Mouse (Mus musculus) ES-E14 (cell line): ENCODE data around the gene Foxp1. TPM values are rescaled to one million over a fixed set of nuclear protein-coding genes. Genes with fewer than 3 reads are reported as not detected.

Source experiments
- DNase-seq: peaks from one replicate; pipeline ENCODE4 v3.0.0-alpha.2; 2013; ENCODE audit warnings: low read depth, low spot score
- H3K27ac ChIP-seq: 2 replicates; pipeline ENCODE4 v1.5.1; 2012; ENCODE audit warnings: low read depth, mild to moderate bottlenecking, low read length, moderate library complexity, mixed read lengths; ENCODE audit not compliant: poor library complexity, insufficient read depth, severe bottlenecking
- H3K36me3 ChIP-seq: 2 replicates; pipeline ENCODE4 v1.6.1; 2012; ENCODE audit warnings: mild to moderate bottlenecking, low read length, moderate library complexity, mixed read lengths; ENCODE audit not compliant: control insufficient read depth, poor library complexity, insufficient read depth, severe bottlenecking
- H3K4me1 ChIP-seq, 2 experiments: fragments of 150-350 bp in 1 of 2; sonication (generic) in 1 of 2; 2 replicates each; pipeline ENCODE4 v1.6.1; 2012; ENCODE audit warnings: low read length in 2 of 2, mild to moderate bottlenecking in 1 of 2, mixed read lengths in 1 of 2; ENCODE audit not compliant: control insufficient read depth in 2 of 2, insufficient read depth in 2 of 2, poor library complexity in 1 of 2
- H3K4me3 ChIP-seq, 2 experiments: fragments of 150-350 bp in 1 of 2; sonication (generic) in 1 of 2; 2 replicates each; pipeline ENCODE4 v1.5.1; 2012; ENCODE audit warnings: low read length in 2 of 2, low read depth in 1 of 2, mild to moderate bottlenecking in 1 of 2, mixed read lengths in 1 of 2; ENCODE audit not compliant: insufficient read depth in 1 of 2, poor library complexity in 1 of 2, severe bottlenecking in 1 of 2
- H3K9ac ChIP-seq: 2 replicates; pipeline ENCODE4 v1.6.1; 2012; ENCODE audit warnings: low read depth, mild to moderate bottlenecking, low read length, mixed read lengths; ENCODE audit not compliant: poor library complexity, insufficient read depth, severe bottlenecking
- H3K9me3 ChIP-seq: fragments of 150-350 bp; sonication (generic); 2 replicates; pipeline ENCODE4 v1.6.1; 2012; ENCODE audit warnings: low read depth, mild to moderate bottlenecking, low read length; ENCODE audit not compliant: control insufficient read depth, insufficient read depth
- CHD2 ChIP-seq: IDR thresholded peaks from 2 replicates; pipeline ENCODE4 v1.6.1; 2014; ENCODE audit warnings: mild to moderate bottlenecking, low read depth, low read length, inconsistent platforms
- HCFC1 ChIP-seq: IDR thresholded peaks from 2 replicates; pipeline ENCODE4 v1.6.1; 2012; ENCODE audit warnings: low read length, inconsistent platforms, borderline replicate concordance; ENCODE audit not compliant: insufficient read depth
- MAFK ChIP-seq: IDR thresholded peaks from 2 replicates; pipeline ENCODE4 v1.6.1; 2014; ENCODE audit warnings: mild to moderate bottlenecking, low read depth, low read length, inconsistent platforms; ENCODE audit not compliant: insufficient read depth
- ZC3H11A ChIP-seq: IDR thresholded peaks from 2 replicates; pipeline ENCODE4 v1.6.1; 2012; ENCODE audit warnings: low read depth, mild to moderate bottlenecking, inconsistent platforms, low read length, borderline replicate concordance
- ZNF384 ChIP-seq: IDR thresholded peaks from 2 replicates; pipeline ENCODE4 v1.6.1; 2012; ENCODE audit warnings: low read depth, low read length, inconsistent platforms
- in situ Hi-C, 2 experiments: fragments of 600-800 bp; cut with MboI; formaldehyde crosslinking; loops; one replicate each; pipeline ENCODE4 v1.15.1; 2025; ENCODE audit warnings: low sequenced_read_pairs in 2 of 2, inconsistent platforms in 1 of 2; ENCODE audit not compliant: unreplicated experiment in 2 of 2
- total RNA-seq: library from RNA; depleted of rRNA; stranded (reverse); fragments of 300-350 nt; gene quantifications from 2 replicates; pipeline ENCODE4 v1.2.3, GENCODE M21; 2012

Gene Foxp1
- total RNA-seq, 1 experiment = 70.0 TPM

DNA sequence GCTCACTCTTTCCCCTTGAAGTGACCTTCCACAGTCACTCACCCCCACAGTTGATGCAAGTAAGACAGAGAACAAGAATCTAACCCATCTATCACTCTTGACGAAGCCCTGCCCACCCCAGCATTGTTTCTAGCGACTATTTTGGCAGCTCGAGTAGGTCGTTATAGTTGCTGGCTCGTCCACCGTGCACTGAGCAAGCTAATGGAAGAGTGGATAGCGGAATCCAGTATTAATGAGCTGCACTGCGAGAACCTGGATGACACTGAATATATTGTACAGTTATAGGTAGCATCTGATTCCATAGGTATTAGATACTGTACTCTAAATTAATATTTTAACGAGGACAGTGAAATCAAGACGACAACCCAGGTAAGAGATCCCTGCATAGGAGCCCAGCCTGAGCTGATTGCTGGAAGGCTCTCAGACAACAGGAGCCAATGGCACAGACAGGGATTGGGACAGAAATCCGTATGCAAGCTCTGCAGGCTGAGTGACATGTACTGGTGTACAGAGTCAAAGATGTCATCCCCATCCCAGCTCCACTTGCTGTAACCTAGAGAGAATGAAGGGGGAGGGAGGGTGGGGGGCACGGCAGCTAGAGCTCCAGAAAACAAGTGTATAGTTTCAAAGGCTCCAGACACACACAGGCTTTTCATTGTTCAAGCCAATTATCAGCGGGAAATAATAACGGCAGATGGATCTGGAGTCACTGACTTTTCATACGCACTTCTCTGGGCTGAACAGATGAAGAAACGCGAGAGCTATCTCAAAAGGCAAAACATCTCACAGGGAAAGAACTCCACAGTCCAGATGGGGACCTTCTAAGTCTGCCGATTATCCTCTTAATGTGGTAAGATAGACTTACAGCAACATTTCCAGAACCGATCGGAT lies 254.1 kb downstream of the Foxp1 start:
- H3K36me3 ChIP-seq = no peaks in the 10 kb centered on the region
- H3K9me3 ChIP-seq = no peaks in the 10 kb centered on the region
- TF ChIP-seq HCFC1 (no peak), ZC3H11A (no peak), ZNF384 (no peak), CHD2 (no peak), MAFK (no peak)
- in situ Hi-C loops = no loop called here
- no peak for DNase-seq
- peaks cover 5 to 10% of the 10 kb centered on the region in 2 experiments; a peak in 1 of 4 replicates for H3K4me1 ChIP-seq
- no peak overlapping the region for H3K9ac ChIP-seq
- no peak overlapping the region for H3K4me3 ChIP-seq
- no peak overlapping the region for H3K27ac ChIP-seq

DNA sequence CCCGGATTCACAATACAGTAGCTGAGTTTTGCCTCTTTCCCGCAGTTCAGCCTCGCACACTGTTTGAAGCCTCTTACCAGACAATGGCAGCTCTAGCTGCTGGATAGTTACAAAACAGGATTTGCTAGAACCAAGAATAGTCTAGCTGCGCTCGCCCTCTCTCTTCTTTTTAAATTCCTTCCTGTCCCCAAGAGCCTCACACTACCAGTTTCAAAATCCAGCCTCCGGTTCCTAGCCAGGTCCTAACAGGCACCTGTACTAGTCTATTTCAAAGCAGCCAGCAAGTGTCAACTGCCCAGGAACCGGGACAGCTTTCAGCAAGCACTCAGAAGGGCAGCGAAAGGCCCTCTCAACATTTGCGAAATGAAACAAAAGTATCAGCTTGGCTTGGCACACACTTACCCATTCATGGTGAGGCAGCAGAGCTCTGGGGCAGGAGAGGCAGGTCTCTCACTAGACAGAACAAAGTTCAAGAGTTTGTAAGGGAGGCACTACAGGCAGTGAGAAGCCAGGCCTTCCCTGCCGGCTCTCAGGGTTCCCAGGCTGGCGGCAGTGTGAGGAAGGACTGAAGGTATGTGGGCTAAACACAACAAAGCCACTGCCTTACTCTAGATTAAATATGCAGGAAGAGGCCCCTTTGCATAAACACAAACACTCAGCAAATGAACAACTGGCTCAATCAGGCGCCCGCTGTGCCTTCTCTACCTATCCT lies 256.4 kb downstream of the Foxp1 start:
- Histone ChIP-seq H3K36me3 (no peaks in the 10 kb centered on the region), H3K27ac (no peak overlapping the region), H3K4me1 (peaks cover 7 to 10% of the 10 kb centered on the region in 2 experiments; a peak in 1 of 4 replicates), H3K9ac (no peak overlapping the region), H3K4me3 (no peak overlapping the region), H3K9me3 (no peaks in the 10 kb centered on the region)
- TF ChIP-seq MAFK (no peak), CHD2 (no peak), ZC3H11A (no peak), HCFC1 (no peak), ZNF384 (no peak)
- in situ Hi-C loops = no loop called here
- peak; percentile 19 for DNase-seq

DNA sequence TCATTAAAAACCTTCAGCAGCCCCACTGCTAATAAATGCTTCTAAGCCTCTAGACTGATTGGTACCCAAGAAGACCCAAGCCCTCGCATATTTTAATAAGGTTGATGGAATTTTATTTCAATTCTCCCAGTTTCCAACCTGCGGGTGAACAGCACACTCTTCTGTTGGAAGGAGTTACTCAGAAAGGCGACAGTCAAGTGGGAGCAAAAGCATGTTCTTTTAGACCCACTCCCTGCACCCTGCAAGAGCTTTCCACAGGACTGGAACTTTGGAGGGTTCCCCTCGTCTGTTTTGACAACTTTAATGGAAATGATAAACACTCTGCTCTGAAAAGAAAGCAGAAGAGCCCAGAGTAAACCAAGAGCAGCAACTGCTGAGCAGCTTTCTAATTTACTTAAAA lies 257.3 kb downstream of the Foxp1 start:
- H3K27ac ChIP-seq = no peak overlapping the region
- TF ChIP-seq HCFC1 (no peak), CHD2 (no peak), ZC3H11A (no peak), ZNF384 (no peak), MAFK (no peak)
- in situ Hi-C loops = no loop called here

DNA sequence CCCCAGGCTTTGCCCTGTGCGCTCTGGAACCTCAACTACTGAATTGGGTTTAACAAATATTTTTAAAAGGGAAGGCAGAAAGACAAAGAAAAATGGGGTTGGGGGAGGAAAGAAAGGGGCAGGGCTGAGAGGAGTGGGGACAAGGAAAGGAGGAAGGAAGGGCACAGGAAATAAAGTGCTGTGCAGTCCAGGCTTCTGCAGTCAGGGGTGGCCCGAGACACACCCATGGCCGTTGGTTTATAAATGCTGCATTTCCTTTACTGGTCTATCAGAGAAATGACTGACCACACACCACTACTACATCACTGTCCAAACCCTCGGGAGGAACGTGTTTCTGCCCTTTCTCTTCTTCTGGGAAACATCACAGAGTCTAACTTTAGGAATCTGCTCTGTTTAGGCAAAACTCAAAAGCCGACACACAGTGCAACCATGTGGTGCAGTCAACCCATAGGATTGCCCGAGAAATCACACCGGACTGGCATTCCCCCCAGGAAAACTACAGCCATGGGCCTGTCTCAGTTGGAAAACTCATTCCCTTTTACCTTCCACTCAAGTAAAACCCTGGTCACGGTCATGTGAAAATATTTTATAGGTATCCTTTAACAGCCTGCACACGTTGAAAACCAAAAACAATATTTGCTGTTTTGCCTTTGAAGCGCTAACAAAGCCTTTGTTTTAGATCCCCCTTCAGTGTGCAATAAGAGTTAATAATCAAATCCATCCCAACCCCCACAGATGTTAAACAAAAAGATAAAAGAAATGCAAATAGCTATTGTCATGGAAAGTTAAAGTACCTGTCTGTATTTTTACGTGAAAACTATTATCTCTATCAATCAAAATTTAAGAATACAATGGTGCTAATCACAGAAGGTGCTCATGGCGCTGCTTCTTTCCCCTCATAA lies 258.1 kb downstream of the Foxp1 start:
- TF ChIP-seq MAFK = no peak
- TF ChIP-seq ZC3H11A = no peak
- no peak for TF ChIP-seq CHD2
- TF ChIP-seq ZNF384 = no peak
- no peak for TF ChIP-seq HCFC1
- no peaks in the 10 kb centered on the region for H3K36me3 ChIP-seq
- no peak overlapping the region for H3K27ac ChIP-seq
- H3K9me3 ChIP-seq = no peaks in the 10 kb centered on the region
- in situ Hi-C loops = no loop called here
- peaks cover 7 to 10% of the 10 kb centered on the region in 2 experiments; a peak in 1 of 4 replicates for H3K4me1 ChIP-seq
- no peak overlapping the region for H3K4me3 ChIP-seq
- DNase-seq = no peak
- H3K9ac ChIP-seq = no peak overlapping the region

More for the DNA sequence above, 257.3 kb downstream of the Foxp1 start:
- no peak for DNase-seq
- H3K9ac ChIP-seq = no peak overlapping the region
- H3K4me1 ChIP-seq = peaks cover 7 to 10% of the 10 kb centered on the region in 2 experiments; a peak in 1 of 4 replicates
- H3K4me3 ChIP-seq = no peak overlapping the region
- H3K36me3 ChIP-seq = no peaks in the 10 kb centered on the region
- H3K9me3 ChIP-seq = no peaks in the 10 kb centered on the region
